Mouse (Mus musculus) lung, postnatal 0 days (tissue): ENCODE measurements around the gene Amer3.
"Not testable (repeated sequence)": the region's sequence is repeated elsewhere in the genome, so short reads cannot be mapped to it uniquely, and the experiment has no call there.

ENCODE experiments used
- CTCF ChIP-seq: IDR thresholded peaks from 2 replicates; pipeline ENCODE4 v1.5.1; 2016; ENCODE audit warnings: antibody characterized with exemption, mild to moderate bottlenecking
- EP300 ChIP-seq: IDR thresholded peaks from 2 replicates; pipeline ENCODE4 v1.6.1; 2016; ENCODE audit warnings: antibody characterized with exemption, mild to moderate bottlenecking, control low read depth

DNA sequence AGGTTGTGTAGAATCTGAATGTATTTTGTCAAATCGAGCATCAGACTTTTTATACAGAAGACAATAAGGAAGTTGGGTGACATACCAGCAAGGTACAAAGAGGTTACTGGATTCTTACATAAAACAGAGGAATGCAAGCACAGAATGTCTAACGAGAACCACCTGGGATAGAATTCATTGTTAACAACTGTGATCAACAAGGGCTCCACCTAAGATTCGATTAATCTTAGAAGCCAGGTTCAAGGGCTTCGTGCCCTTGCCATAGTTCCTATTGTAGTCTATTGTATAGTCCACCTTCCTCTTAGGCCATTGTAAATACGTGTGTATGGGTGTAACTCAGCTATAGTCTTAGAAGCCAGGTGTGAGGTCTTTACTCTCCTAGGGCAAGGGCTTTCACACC is 41.3 kb downstream of the Amer3 start:
- TF ChIP-seq CTCF, EP300: not testable (repeated sequence)
